Comparison of ENCODE assay signal across 11 mouse cellular contexts in the genomic region with DNA sequence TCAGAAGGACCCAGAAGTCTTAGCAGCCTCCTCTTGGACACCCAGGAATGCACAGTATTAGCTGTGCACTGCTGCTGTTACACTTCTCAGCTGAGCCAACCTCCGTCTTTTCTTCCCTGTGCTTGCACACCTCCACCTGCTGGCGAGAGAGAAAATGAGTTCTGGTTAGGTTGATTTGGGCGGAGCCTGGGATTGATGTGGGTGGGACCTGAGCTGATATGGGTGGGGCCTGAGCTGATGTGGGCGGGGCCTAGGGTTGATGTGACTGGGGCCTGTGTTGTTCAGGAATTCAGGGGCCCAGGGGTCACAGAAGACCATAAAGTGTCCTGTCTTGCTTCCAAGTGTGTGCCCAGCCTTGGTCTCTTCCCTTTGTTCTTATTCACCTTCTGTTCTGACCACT.
A peak's percentile ranks its signal among the peaks of the same experiment; 100 is the strongest.
DNase-seq lines count a peak whose midpoint lies in the region; ATAC-seq and TF ChIP-seq lines count a peak whose summit lies in the region.
"Had no signal": no experiment of that assay in that cellular context is flagged by ENCODE, and none has a peak within 500 bp of the region (broad histone marks: within the 10 kb centered on the region; RNA-seq: fewer than 3 reads in every experiment).

No protein-coding gene starts in this region.

- H3K9me3 ChIP-seq in midbrain, postnatal 0 days (ENCODE audit: low read length): no peaks in the 10 kb centered on the region
- H3K9me3 ChIP-seq: limb, embryonic 12.5 days had no signal

- peak; percentile 50 for ATAC-seq in midbrain, postnatal 0 days (ENCODE audit: low FRiP score)

- no peaks in the 10 kb centered on the region for H3K27me3 ChIP-seq in midbrain, postnatal 0 days (ENCODE audit: insufficient read depth, low read length)
- H3K27me3 ChIP-seq: limb, embryonic 12.5 days had no signal

- H3K4me2 ChIP-seq in midbrain, postnatal 0 days (ENCODE audit: low read depth, low read length, poor library complexity, severe bottlenecking): no peak overlapping the region
- H3K4me2 ChIP-seq: limb, embryonic 12.5 days had no signal

- TF ChIP-seq POLR2A in lung, adult 2 months (IDR thresholded peaks at IDR 0.05; ENCODE audit: borderline replicate concordance, extremely low read depth, low read depth, low read length): no peak

- WGBS in lung, adult 2 months: 57% methylated on average over 4 of the region's 4 CpGs
- WGBS in midbrain, postnatal 0 days: 49% methylated on average over 4 of the region's 4 CpGs

- H3K4me3 ChIP-seq in lung, adult 2 months (replicated peaks; ENCODE audit: extremely low read depth, low read depth, low read length): no peak overlapping the region
- no peak overlapping the region for H3K4me3 ChIP-seq in midbrain, postnatal 0 days (ENCODE audit: low read depth, low read length)
- H3K4me3 ChIP-seq: limb, embryonic 12.5 days had no signal

- H3K9ac ChIP-seq in midbrain, postnatal 0 days (replicated peaks; ENCODE audit: low read length, poor library complexity, severe bottlenecking): no peak overlapping the region
- H3K9ac ChIP-seq: limb, embryonic 12.5 days had no signal

- no peak overlapping the region for H3K27ac ChIP-seq in midbrain, postnatal 0 days (ENCODE audit: low read depth, low read length)
- H3K27ac ChIP-seq: limb, embryonic 12.5 days had no signal

- TF ChIP-seq CTCF in lung, adult 2 months (IDR thresholded peaks at IDR 0.05; ENCODE audit: insufficient read depth, low read length): no peak
- peak; percentile 67 for TF ChIP-seq CTCF in midbrain, postnatal 0 days (IDR thresholded peaks at IDR 0.05)

- DNase-seq in heart, adult 9 months (ENCODE audit: low spot score in 2 of 2): peak; percentile 6 to 8
- no peak for DNase-seq in heart, adult 11 months
- peak; percentile 5 for DNase-seq in lung, postnatal 36 days
- no peak for DNase-seq in lung, adult 2 months
- DNase-seq in ZHBTc4 (ENCODE audit: low read depth, low spot score): peak; percentile 81
- DNase-seq in midbrain, postnatal 0 days (ENCODE audit: low spot score): peak; percentile 58
- no peak for DNase-seq in ovary, postnatal 36 days (ENCODE audit: low spot score)
- DNase-seq: gastrocnemius, postnatal 36 days; kidney, adult 11 months; thymus, postnatal 25 days had no signal

- H3K4me1 ChIP-seq in lung, adult 2 months (ENCODE audit: control insufficient read depth, insufficient read depth, low read length): no peaks in the 10 kb centered on the region
- H3K4me1 ChIP-seq in midbrain, postnatal 0 days (ENCODE audit: insufficient read depth, low read length): no peaks in the 10 kb centered on the region

- no peaks in the 10 kb centered on the region for H3K36me3 ChIP-seq in midbrain, postnatal 0 days (ENCODE audit: insufficient read depth, low read length)
- H3K36me3 ChIP-seq: limb, embryonic 12.5 days had no signal

Comparison
In these comparisons a context has a peak if more than half of its experiments do, and no peak if none do; other contexts are left out.
1. DNase-seq: peak in heart, adult 9 months (2 of 2), lung, postnatal 36 days (single experiment), ZHBTc4 (single experiment) and midbrain, postnatal 0 days (single experiment); none in heart, adult 11 months (single experiment), lung, adult 2 months (single experiment) and ovary, postnatal 36 days (single experiment).